Mouse (Mus musculus): ENCODE results near the gene Col1a1. TPM values are rescaled to one million over a fixed set of nuclear protein-coding genes. Genes with fewer than 3 reads are reported as not detected.

Gene Col1a1
- polyA plus RNA-seq, 1 experiment from 2014 or later: 82.7 TPM

DNA sequence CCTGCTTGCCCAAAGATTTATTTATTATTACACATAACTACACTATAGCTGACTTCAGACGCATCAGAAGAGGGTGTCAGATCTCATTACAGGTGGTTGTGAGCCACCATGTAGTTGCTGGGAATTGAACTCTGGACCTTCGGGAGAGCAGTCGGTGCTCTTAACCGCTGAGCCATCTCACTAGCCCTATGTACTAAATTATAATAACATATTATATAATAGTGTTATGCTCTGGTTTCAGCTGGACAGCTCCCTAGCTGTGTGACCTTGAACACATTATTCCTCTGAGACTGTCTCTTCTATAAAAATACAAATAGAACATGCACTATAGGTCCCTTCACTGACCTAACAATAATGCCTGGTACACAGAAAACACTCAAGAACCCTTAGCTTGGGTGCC lies 11.0 kb upstream of the Col1a1 start:
- Histone ChIP-seq H3K36me3 (replicated peaks) (no peaks in the 10 kb centered on the region), H3K9me3 (no peaks in the 10 kb centered on the region), H3K9ac (no peak overlapping the region), H3K4me1 (peaks cover 9% of the 10 kb centered on the region; the same call in 1 of the 2 replicates), H3K27ac (no peak overlapping the region), H3K4me2 (no peak overlapping the region), H3K4me3 (no peak overlapping the region), H3K27me3 (replicated peaks) (no peaks in the 10 kb centered on the region)
- WGBS: 97% methylated on average over 4 of the region's 4 CpGs
- ATAC-seq (replicated peaks): no peak

DNA sequence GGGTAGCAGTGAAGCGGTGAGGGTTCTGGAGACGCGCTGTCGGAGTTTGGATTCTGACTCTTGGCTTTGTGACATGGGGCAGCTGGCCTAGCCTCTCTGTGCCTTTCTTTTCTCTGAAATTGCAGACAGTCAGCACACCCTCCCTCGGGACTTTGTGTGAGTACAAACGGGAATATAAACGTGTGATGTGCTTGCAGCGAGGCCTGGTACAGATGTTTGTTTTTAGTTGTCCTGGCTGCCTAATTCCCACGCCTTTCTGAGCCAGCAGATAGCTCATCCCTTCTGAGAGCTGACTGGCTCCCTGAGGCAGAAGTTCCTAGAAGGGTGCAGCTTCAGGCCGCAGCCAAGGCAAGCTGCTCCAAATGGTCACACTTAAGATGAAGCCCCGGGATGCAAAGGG lies 9.6 kb upstream of the Col1a1 start:
- Histone ChIP-seq H3K4me1 (peaks cover 9% of the 10 kb centered on the region; the same call in 1 of the 2 replicates), H3K27me3 (replicated peaks) (no peaks in the 10 kb centered on the region), H3K4me3 (no peak overlapping the region), H3K9ac (no peak overlapping the region), H3K27ac (no peak overlapping the region), H3K36me3 (replicated peaks) (no peaks in the 10 kb centered on the region), H3K4me2 (no peak overlapping the region), H3K9me3 (no peaks in the 10 kb centered on the region)
- WGBS: 76% methylated on average over 11 of the region's 11 CpGs
- ATAC-seq (replicated peaks): no peak

DNA sequence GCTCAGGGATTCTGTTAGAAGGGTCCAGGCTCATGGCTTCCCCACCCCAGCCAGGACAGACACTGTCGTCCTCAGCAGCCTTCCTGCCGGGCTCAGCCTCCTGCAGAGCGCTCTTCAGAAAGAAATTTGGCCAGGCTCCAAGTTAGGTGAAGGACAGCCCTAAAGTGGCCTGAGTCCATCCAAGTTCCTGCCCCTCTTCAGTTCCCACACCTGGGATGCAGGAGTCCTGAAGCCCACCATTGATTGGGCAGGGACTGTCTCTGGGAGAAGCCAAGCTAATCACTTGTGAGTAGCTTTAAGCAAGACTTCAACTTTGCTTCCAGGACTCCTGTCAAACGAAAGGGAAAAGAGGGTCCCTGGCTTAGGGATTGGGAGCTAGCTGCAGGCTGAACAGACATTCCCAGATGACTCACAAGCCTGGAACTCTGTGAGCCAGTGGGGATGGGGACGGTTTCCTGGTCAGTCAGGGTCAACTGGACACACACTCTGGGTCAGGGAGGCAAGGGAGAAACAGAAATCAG lies 8.2 kb upstream of the Col1a1 start:
- Histone ChIP-seq H3K9me3 (no peaks in the 10 kb centered on the region), H3K4me1 (peaks cover 9% of the 10 kb centered on the region; the same call in 1 of the 2 replicates), H3K4me3 (no peak overlapping the region), H3K4me2 (no peak overlapping the region), H3K27ac (no peak overlapping the region), H3K9ac (no peak overlapping the region), H3K36me3 (replicated peaks) (no peaks in the 10 kb centered on the region), H3K27me3 (replicated peaks) (0 out of 2 replicates have a peak, but pooled peaks cover 2% of the 10 kb centered on the region)
- ATAC-seq (replicated peaks): no peak
- 32% methylated on average over 5 of the region's 5 CpGs for WGBS

DNA sequence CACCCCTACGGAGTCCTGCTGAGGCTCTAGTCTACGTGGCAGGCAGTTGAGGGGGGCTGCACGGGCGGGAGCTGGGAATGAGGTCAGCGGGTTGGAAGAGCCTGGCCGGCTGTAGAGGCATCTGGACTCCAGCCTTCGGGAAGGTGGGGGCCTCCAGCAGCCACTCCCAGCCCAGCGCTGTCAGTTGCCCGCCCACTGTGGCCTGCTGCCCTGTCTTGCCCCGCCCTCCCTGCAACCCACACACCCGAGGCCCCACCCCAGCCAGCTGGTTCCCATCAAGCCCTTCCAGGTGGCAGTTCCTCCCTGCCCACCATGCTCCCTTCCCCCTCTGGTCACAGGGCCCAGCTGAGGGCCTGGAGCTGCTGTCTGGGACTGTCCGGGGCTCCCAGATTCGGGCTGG lies 7.2 kb upstream of the Col1a1 start:
- Histone ChIP-seq H3K4me3 (no peak overlapping the region), H3K4me1 (peaks cover 9% of the 10 kb centered on the region; the same call in 1 of the 2 replicates), H3K27ac (no peak overlapping the region), H3K9ac (no peak overlapping the region), H3K9me3 (no peaks in the 10 kb centered on the region), H3K36me3 (replicated peaks) (no peaks in the 10 kb centered on the region), H3K4me2 (no peak overlapping the region), H3K27me3 (replicated peaks) (peaks cover 2% of the 10 kb centered on the region; the same call in 1 of the 2 replicates)
- WGBS: 13% methylated on average over 13 of the region's 13 CpGs
- ATAC-seq (replicated peaks): peak; percentile 62; the same call in 1 of the 2 replicates

DNA sequence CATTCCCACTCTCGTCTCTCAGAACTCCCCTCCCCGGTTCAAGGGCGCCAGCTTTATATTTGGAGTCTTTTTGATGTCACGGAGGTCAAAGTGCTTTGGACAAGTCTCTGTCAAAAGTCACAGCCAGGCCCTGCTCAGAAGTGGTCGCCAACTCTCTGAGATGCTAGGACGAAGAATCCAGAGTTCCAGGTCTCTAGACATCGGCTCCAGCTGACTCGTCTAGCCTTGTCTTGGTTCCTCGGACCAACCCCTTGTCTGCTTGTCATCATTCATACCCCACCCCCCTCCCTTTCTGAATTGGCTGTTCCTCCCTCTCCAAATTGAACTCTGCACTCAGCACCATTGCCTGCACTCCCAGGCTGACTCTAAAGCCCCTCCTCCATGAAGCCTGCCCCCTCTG lies 6.4 kb upstream of the Col1a1 start:
- Histone ChIP-seq H3K9me3 (no peaks in the 10 kb centered on the region), H3K27me3 (replicated peaks) (peaks cover 8% of the 10 kb centered on the region; the same call in 1 of the 2 replicates), H3K4me3 (no peak overlapping the region), H3K9ac (no peak overlapping the region), H3K27ac (no peak overlapping the region), H3K4me2 (no peak overlapping the region), H3K4me1 (peaks cover 9% of the 10 kb centered on the region; the same call in 1 of the 2 replicates), H3K36me3 (replicated peaks) (no peaks in the 10 kb centered on the region)
- 52% methylated on average over 9 of the region's 9 CpGs for WGBS
- ATAC-seq (replicated peaks): no peak

DNA sequence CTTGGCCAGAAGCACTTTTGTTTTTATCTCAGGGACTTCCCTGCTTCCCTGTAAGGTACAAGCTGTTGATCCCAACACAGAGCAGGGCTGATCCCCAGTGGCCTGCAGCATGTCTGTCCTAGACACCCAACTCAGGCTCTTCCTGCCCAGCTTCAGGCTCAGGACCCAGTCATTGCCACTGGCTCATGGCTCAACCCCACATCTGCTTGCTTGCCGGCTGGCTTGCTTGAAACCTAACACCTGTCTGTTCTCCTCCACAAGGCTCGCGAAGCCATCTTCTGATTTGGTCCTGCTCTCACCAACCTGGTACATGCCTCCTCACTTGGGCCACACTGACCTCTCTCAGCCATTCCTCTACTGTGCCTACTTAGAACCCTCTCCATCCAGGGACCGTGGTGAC lies 5.9 kb upstream of the Col1a1 start:
- ATAC-seq (replicated peaks): no peak
- peaks cover 9% of the 10 kb centered on the region; the same call in 1 of the 2 replicates for H3K4me1 ChIP-seq
- no peaks in the 10 kb centered on the region for H3K36me3 ChIP-seq (replicated peaks)
- H3K4me2 ChIP-seq: no peak overlapping the region
- H3K4me3 ChIP-seq: no peak overlapping the region
- peaks cover 14% of the 10 kb centered on the region for H3K27me3 ChIP-seq (replicated peaks)
- no peak overlapping the region for H3K9ac ChIP-seq
- no peak overlapping the region for H3K27ac ChIP-seq
- H3K9me3 ChIP-seq: no peaks in the 10 kb centered on the region
- 52% methylated on average over 4 of the region's 4 CpGs for WGBS

DNA sequence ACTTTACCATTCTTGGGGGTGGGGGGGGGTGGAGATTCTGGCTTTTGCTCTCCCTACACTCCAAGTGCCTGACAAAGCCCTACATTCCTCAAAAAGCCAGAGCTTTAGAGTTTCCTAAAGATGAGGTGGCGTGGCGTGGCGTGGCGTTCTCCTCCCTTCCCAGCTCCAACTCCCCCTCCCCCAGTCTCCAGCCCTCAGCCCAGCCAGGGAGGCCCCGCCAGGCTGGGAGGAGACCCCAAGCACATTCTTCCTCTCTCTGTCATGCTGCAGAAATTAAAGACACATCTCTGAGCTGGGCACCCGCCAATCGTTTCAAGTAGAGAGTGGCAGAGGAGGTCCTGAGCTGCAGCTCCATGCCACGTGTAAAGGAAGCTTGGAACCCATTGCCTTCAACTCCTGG lies 2.4 kb upstream of the Col1a1 start:
- peaks cover 46% of the 10 kb centered on the region for H3K27me3 ChIP-seq (replicated peaks)

DNA sequence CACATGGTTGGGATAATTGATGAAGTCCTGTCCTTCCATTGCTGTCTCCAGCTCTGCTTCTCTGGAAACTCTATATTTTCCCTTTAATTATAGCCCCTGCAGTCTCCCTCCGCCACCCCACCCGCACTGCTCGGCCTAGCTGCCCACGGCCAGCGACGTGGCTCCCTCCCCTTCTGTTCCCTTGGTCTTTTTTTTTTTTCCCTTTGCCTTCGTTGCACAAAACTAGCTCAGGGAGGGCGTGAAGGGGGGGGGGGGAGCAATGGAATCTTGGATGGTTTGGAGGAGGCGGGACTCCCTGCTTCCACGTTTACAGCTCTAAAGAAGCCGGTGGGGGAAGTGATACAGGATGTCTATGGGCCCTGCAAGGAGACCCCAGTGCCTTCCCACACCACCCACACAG lies 1.5 kb upstream of the Col1a1 start:
- H3K4me3 ChIP-seq: no peak overlapping the region
- peaks cover 13% of the 10 kb centered on the region for H3K4me1 ChIP-seq
- H3K36me3 ChIP-seq (replicated peaks): no peaks in the 10 kb centered on the region
- H3K9me3 ChIP-seq: no peaks in the 10 kb centered on the region
- WGBS: 29% methylated on average over 11 of the region's 11 CpGs
- H3K9ac ChIP-seq: no peak overlapping the region
- peaks cover 54% of the 10 kb centered on the region for H3K27me3 ChIP-seq (replicated peaks)
- H3K4me2 ChIP-seq: no peak overlapping the region
- no peak for ATAC-seq (replicated peaks)
- H3K27ac ChIP-seq: no peak overlapping the region

More for the DNA sequence above, 2.4 kb upstream of the Col1a1 start:
- Histone ChIP-seq H3K27ac (no peak overlapping the region), H3K4me3 (no peak overlapping the region), H3K9ac (no peak overlapping the region), H3K9me3 (no peaks in the 10 kb centered on the region), H3K4me1 (peaks cover 17% of the 10 kb centered on the region), H3K36me3 (replicated peaks) (no peaks in the 10 kb centered on the region), H3K4me2 (no peak overlapping the region)
- ATAC-seq (replicated peaks): no peak
- 21% methylated on average over 8 of the region's 8 CpGs for WGBS

DNA sequence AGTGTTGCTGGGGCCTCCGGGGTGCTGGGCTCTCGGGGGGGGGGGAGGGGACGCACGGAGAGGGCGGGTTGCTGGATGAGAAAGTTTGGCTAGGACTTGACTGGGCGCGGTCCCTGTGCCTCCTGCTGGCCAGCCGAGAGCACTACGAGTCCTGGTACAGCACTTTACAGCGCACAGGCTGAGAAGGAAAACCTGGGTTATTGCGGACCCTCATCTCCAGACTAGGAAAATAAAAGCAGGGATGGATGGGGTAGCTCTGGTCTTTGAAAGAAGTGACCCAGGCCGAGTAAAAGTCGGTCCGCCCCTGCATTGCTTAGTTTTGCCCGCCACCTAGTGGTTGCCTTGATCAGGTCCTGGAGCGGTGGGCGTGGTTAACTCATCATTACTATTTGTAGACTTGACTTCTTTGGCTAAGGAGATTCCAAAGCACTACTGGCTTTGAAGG lies 849 bp downstream of the Col1a1 start:
- Histone ChIP-seq H3K4me3 (peak overlapping the region; percentile 29), H3K9ac (no peak overlapping the region), H3K4me1 (peaks cover 13% of the 10 kb centered on the region), H3K4me2 (peak overlapping the region; percentile 61), H3K36me3 (replicated peaks) (no peaks in the 10 kb centered on the region), H3K27ac (no peak overlapping the region), H3K9me3 (no peaks in the 10 kb centered on the region), H3K27me3 (replicated peaks) (peaks cover 56% of the 10 kb centered on the region)
- ATAC-seq (replicated peaks): peak; percentile 60; the same call in 1 of the 2 replicates
- under 1% methylated on average over 17 of the region's 17 CpGs for WGBS

DNA sequence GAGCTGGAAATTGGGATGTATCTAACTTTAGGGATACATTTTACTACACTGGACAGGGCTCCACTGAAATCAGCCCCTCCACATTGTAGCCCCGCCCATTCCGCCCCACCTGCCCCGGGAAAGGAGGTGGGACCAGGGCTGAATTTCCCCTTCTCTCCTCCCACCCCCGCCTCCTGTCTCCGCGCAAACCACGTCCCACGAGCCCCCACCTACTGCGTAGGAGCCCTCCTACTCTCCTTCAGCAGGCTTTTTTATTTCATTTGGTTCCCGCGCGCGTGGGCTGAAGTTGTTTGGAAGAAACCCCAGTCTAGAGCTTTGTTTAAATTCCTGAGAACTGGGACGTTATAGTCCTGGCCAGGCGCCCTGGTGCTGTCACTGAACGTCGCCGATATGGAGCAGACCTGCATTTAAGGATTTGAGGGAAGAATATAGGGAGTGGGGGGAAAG lies 1.3 kb downstream of the Col1a1 start:
- H3K36me3 ChIP-seq (replicated peaks): no peaks in the 10 kb centered on the region
- no peak overlapping the region for H3K9ac ChIP-seq
- ATAC-seq (replicated peaks): peak; percentile 24; the same call in 1 of the 2 replicates
- under 1% methylated on average over 18 of the region's 18 CpGs for WGBS
- peak overlapping the region; percentile 29 for H3K4me3 ChIP-seq
- peaks cover 54% of the 10 kb centered on the region for H3K27me3 ChIP-seq (replicated peaks)
- H3K27ac ChIP-seq: no peak overlapping the region
- H3K9me3 ChIP-seq: no peaks in the 10 kb centered on the region
- H3K4me1 ChIP-seq: peaks cover 13% of the 10 kb centered on the region
- peak overlapping the region; percentile 61 for H3K4me2 ChIP-seq

DNA sequence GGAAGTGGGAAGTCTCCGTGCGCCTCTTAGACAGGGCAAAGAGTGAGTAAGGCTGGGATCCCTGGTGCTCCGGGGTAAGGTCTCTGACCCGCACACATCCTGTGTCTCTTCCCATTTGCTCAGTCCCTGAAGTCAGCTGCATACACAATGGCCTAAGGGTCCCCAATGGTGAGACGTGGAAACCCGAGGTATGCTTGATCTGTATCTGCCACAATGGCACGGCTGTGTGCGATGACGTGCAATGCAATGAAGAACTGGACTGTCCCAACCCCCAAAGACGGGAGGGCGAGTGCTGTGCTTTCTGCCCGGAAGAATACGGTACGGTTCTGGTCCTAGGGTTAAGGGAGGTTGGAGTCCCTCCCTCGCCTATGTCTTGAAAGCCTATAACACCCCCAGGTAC lies 1.8 kb downstream of the Col1a1 start:
- 1% methylated on average over 15 of the region's 15 CpGs for WGBS

DNA sequence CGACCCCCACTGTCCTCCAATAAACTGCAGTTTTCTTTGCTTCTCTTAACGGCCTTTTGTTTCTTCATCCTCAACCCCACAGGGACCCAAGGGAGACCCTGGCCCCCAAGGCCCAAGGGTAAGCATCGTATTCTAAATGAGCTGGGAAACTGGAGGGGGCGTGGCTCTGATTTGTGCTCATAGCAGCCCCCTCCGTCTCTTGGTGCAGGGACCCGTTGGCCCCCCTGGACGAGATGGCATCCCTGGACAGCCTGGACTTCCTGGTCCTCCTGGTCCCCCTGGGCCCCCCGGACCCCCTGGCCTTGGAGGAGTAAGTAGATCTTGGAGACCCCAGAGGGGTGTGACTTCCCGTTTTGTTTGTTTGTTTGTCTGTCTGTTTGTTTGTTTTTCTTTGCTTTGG lies 2.3 kb downstream of the Col1a1 start:
- 26% methylated on average over 9 of the region's 9 CpGs for WGBS
- no peaks in the 10 kb centered on the region for H3K9me3 ChIP-seq
- H3K4me3 ChIP-seq: no peak overlapping the region
- no peak overlapping the region for H3K9ac ChIP-seq
- H3K27me3 ChIP-seq (replicated peaks): peaks cover 56% of the 10 kb centered on the region
- peaks cover 13% of the 10 kb centered on the region for H3K4me1 ChIP-seq
- no peak overlapping the region; the same call in 1 of the 2 replicates for H3K4me2 ChIP-seq
- no peak overlapping the region for H3K27ac ChIP-seq
- no peaks in the 10 kb centered on the region for H3K36me3 ChIP-seq (replicated peaks)
- ATAC-seq (replicated peaks): no peak

More for the DNA sequence above, 1.8 kb downstream of the Col1a1 start:
- no peak; the same call in 1 of the 2 replicates for ATAC-seq (replicated peaks)
- Histone ChIP-seq H3K27me3 (replicated peaks) (peaks cover 54% of the 10 kb centered on the region), H3K4me2 (peak overlapping the region; percentile 61), H3K9ac (no peak overlapping the region), H3K36me3 (replicated peaks) (no peaks in the 10 kb centered on the region), H3K27ac (no peak overlapping the region), H3K4me3 (peak overlapping the region; percentile 29), H3K4me1 (peaks cover 13% of the 10 kb centered on the region), H3K9me3 (no peaks in the 10 kb centered on the region)

DNA sequence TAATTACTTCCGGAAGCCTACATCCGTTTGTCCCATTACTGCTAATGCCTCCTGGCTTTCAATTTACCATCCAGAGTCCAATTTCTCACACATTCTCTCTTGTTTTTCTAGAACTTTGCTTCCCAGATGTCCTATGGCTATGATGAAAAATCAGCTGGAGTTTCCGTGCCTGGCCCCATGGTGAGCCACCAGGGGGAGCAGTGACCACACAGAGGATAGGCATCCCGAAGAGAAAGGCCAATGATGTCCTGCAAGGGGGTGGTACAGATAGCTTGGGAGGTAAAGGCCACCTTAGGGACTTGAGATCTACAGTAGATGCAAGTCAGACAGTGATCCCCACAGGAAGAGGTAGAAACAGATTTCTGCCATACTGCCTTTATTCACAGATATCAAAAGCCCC lies 3.3 kb downstream of the Col1a1 start:
- no peaks in the 10 kb centered on the region for H3K9me3 ChIP-seq
- H3K4me1 ChIP-seq: peaks cover 13% of the 10 kb centered on the region
- H3K4me3 ChIP-seq: no peak overlapping the region
- ATAC-seq (replicated peaks): no peak
- no peak overlapping the region for H3K9ac ChIP-seq
- H3K27ac ChIP-seq: no peak overlapping the region
- no peaks in the 10 kb centered on the region for H3K36me3 ChIP-seq (replicated peaks)
- peaks cover 53% of the 10 kb centered on the region for H3K27me3 ChIP-seq (replicated peaks)
- H3K4me2 ChIP-seq: no peak overlapping the region
- 21% methylated on average over 4 of the region's 4 CpGs for WGBS
